Mouse (Mus musculus) bone marrow, adult 2 months (tissue): ENCODE data around the gene Actr3.

Source experiments
- CTCF ChIP-seq: fragments of 200-500 bp; IDR thresholded peaks from 2 replicates; pipeline ENCODE4 v1.5.1; 2011; ENCODE audit warnings: low read length, control low read depth; ENCODE audit not compliant: control insufficient read depth, insufficient read depth
- POLR2A ChIP-seq: fragments of 200-500 bp; IDR thresholded peaks from 2 replicates; pipeline ENCODE4 v1.6.1; 2011; ENCODE audit warnings: low read depth, mild to moderate bottlenecking, control low read depth, low read length, borderline replicate concordance; ENCODE audit not compliant: control insufficient read depth

DNA sequence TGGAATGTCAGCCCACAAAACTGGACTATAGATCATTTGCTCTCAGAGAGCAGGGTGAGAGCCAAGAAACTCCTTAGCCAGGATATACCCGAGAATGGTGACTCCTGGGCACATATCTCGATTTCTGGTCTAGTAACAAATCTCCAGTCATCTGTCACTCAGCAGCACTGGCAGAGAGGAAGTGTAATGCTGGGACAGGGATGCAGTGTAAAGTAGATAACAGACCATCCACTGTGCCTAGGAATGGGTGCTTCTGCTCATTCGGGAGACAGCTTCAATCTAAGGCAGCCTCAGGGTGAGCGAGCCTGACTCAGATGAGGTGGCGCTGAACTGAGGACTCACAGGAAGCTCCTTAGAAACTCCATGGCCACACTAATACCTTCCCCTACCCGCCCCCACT is 43.1 kb upstream of the Actr3 start:
- TF ChIP-seq CTCF = no peak
- TF ChIP-seq POLR2A = no peak
